Mouse (Mus musculus): Measurements from ENCODE around the gene Rhot2.

The Rhot2 gene

GRCm38 (mm10) chr17:25840519-25840918, 4.1 kb downstream of the Rhot2 start:
- DNase-seq, result no peak

GRCm38 (mm10) chr17:25839455-25840235, 5.0 kb downstream of the Rhot2 start:
- DNase-seq, result no peak

DNA sequence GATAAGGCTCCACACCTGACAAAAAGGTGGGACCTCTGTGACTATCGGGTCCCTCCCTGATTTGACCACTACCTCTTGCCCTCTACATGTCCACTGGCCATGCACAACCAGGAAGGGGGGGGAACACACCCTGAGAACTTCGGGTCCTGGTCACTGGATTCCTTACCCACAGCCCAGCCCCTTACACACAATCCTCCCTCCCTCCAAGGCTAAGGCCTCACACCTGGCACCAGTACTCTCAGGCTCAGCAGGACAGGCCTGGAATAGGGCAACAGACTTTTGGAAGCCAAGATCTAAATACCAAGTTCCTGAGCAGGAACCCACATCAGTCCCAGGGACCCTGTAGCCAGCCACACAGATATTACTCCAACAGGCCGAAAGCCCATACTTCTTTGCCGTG, 5.7 kb downstream of the Rhot2 start:
- no peak for DNase-seq

DNA sequence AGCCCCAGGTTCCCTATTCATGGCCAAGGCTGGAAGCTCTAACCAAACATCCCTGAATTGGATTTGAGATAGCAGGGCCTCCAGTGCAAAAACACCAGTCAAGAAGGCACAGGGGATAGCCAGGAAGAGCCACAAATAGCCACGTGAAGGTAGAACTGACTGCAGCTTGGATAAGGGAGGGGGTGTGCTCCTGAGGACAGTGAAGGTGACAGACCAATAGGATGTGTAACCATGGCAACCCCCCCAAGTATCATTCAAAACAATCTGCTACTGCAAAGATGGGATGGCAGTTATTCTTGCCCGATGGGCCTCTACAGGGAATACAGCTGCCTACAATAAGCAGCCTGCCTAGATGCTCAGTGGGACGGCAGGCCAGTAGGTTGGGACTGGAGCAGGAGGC, 7.1 kb downstream of the Rhot2 start:
- no peak for DNase-seq

DNA sequence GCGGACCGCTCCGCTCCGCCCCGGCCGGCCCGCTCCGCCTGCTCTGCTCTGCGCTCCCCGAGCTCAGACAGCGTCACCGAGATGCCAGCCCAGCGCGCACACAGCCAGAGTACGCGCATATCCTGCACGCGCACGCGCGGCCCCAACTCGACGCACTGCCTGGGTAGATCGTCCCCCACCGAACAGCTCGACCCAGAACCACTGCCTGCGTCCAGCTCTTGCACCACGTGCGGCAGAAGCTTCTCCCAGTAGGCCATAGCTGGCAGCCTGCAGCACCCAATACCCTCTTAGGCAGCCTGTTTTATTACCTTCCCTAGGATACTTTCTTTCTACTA, 7.6 kb downstream of the Rhot2 start, which contains the start of gene Rhbdl1:
Gene Rhbdl1, minus strand, starts transcription at position 220 of the 335 bp plus-strand sequence.
- DNase-seq, result peak; percentile 90

DNA sequence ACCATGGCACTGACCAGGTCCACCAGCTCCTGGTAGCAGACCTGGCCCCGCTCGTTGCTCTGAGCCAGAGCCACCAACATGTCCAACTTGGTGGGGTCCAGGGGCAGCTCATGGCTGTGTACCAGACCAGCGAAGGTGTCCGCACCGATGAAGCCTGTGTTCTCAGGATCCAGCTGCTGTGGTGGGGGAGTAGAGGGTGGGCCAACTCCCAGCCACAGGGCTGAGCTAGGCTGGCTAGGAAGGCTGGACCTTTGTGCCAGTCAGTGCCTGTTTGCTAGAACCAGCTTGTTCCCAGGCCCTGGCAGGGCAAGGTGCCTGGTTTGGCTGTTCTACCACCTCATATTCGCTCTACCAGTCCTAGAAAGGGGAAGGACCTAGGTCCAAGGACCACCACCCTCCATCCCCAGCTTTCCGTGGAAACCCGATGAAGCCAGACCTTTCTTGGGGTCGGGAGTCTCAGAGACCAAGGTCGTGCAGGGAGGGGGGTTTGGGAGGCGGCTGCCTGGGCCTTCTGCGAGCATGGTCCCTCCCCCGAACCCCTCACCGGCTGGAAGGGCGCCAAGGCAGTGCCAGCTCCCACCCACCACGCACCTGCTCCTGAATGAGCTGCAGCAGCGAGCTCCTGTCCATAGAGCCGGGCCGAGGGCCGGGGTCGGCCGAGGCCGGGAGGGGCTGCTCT, 8.1 kb downstream of the Rhot2 start:
- DNase-seq, result no peak

GRCm38 (mm10) chr17:25835816-25836215, 8.8 kb downstream of the Rhot2 start:
- no peak for DNase-seq

DNA sequence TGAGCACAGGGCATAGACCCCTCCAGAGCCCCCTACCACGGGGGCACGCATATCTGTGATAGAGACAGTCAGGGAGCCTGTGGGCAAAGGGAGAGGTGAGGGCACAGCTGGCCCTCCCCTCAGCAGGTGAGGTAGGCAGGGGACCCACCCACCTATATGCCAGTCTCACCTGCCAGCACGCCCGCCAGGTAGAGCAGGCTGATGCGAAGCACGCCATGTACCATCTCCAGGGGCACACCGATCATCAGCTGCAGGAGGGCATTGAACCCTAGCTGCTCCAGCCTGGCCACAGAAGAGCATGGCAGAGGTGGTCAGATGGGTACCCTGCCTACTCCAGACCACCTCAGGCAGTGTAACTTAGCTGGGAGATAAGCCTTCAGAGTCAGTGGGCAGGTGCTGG, 9.3 kb downstream of the Rhot2 start:
- no peak for DNase-seq

GRCm38 (mm10) chr17:25834595-25835222, 9.9 kb downstream of the Rhot2 start:
- no peak for DNase-seq

GRCm38 (mm10) chr17:25833961-25834594, 10.6 kb downstream of the Rhot2 start:
- no peak for DNase-seq

DNA sequence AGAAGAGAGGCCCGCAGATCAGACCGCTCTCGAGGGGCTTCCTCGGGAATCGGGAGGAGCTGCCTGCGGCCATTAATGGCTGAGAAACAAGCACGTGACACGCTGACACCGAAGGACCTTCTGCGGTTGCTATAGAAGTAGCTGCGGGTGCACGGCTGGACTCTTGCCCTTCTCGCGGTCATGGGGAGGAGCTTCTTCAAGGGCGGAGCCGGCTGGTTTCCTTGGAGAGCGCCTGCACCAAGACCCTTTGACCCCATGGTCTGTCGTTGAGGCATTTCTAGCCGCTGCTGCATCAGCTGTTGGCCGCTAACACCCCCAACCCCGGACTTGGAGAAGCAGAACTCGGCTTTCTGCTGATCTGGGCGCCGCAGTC, 11.4 kb downstream of the Rhot2 start, which contains the start of gene Stub1:
Gene Stub1, minus strand, starts transcription at position 114 of the 373 bp plus-strand sequence.
- peak; percentile 85 for DNase-seq

DNA sequence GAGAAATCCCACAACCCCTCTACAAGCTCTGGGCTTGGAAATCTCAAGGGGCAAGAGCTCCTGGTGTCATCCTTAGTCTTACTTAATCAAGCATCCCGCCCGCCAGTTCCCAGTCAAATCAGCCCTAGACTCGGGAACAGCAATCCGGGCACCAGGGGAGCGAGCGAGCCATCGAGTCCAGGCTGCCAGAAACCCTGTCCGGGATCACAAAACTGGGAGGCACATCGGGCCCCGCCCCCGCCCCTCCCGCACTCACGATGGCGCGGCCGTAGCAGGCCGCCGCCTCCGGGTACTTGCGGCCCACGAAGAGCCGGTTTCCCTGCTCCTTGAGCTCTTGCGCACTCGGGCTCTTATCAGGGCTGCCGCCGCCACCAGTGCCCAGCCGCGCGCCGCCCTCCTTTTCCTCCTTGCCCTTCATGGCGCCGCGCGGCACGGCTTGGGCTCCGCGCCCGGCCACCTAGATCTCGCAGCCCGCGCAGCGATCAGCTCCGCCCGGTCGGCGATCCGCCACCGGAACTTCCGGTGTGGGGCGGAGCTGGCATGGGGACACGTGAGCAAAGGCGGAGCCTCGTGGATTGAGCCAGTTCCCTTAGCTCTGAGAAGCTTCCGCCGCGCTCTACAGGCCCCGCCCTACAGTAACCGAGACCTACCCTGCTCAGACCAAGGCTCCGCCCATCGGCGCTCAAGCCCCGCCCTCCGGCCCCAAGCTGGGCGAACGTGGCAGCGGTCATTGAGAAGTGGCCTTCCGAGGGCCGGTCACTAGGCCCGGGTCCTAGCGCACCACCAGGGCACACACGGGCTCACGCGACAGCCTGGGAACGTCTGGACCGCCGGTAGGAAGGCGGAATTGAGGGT, 12.0 kb downstream of the Rhot2 start:
- peak; percentile 99 for DNase-seq

- DNase-seq, result no peak
These were observed 13.0 kb downstream of the Rhot2 start for GRCm38 (mm10) chr17:25831451-25832281.

DNA sequence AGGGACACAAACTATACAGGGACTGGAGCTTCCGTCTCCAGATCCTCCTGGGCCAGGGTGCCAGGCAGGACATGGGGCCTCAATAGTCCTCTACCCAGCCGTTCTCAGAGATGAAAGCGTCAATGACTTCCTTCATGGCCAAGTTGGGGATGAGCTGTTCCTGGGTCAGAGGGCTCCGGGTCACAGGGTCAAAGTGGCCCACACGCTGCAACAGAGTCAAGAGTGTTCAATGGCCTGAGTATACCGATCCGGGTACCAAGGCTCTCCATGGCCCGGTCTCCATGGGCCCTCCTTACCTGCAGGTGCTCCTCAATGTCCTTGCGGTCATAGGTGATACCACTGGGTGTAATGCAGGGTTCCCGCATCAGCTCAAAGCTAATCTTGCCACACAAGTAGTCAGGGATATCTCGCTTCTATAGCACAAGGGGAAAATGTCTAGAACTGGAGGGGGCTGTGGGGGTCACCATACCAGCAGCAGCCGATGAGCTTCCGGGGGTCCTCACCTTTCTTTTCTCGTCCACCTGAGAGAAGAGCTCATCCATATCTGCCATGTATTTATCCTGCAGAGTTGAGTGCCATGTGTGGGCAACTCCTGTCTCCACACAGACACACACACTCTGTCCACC, 13.7 kb downstream of the Rhot2 start:
- no peak for DNase-seq

GRCm38 (mm10) chr17:25830200-25830753, 14.4 kb downstream of the Rhot2 start:
- no peak for DNase-seq

DNA sequence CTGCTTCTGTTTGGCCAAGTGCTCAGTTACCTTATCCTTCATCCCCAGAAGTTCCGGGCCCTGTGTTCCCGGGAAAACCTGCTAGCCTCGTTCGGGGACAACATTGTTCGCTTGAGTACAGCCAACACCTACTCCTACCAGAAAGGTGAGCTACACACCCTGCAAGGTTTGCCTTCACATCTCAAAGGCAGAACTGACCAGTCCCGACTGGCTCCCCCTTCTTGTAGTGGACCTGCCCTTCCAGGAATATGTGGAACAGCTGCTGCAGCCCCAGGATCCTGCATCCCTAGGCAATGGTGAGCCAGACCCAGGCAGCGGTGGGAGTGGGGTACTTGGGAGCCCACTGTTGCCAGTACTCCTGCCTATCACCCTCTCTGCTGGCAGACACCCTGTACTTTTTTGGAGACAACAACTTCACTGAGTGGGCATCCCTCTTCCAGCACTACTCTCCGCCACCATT, 15.1 kb downstream of the Rhot2 start:
- DNase-seq, result no peak

DNA sequence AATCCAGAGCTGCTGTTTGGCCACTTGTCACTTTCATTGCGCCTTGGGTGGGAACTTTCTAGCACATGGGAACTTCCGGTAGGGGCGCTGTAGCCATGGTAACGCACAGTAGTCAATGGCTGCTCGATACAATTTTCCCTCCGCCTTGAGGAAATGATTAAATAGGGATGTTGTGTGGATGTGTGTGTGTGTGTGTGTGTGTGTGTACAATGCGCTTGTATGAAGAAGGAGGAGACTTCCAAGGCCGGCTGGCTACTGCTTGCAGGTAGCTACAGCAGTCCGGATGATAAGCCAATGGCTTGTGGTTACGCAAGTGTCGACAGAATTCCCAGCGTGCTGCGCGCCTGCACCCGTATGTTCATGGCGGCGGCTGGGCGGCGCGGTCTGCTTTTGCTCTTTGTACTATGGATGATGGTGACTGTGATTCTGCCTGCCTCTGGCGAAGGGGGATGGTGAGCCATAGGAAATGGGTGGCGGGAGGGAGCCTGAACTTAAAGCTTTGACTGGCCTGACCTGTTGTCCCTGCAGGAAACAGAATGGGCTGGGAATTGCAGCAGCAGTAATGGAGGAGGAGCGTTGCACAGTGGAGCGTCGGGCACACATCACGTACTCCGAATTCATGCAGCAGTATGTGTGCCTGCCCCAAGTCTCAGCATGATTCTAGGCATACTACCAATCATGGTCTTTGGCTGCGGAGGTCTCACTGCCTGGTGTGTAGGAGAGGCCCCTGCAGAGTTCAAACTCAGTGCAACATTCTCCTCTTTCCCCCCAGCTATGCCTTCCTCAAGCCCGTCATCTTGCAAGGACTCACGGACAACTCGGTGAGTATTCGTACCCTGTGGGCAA, 15.7 kb downstream of the Rhot2 start, which contains the start of gene Jmjd8:
Gene Jmjd8, plus strand, starts transcription at position 156 of the 846 bp plus-strand sequence.
- DNase-seq, result peak; percentile 87

DNA sequence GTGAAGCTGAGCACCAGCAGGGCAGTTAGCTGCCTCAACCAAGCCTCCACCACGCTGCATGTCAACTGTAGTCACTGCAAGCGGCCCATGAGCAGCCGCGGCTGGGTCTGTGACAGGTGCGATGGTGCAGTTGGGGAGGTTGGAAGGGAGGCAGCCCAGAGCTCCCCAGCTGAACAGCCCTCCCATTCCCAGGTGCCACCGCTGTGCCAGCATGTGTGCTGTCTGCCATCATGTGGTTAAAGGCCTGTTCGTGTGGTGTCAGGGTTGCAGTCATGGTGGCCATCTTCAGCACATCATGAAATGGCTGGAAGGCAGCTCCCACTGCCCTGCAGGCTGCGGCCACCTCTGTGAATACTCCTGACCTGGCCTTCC, 16.4 kb downstream of the Rhot2 start:
- no peak for DNase-seq

DNA sequence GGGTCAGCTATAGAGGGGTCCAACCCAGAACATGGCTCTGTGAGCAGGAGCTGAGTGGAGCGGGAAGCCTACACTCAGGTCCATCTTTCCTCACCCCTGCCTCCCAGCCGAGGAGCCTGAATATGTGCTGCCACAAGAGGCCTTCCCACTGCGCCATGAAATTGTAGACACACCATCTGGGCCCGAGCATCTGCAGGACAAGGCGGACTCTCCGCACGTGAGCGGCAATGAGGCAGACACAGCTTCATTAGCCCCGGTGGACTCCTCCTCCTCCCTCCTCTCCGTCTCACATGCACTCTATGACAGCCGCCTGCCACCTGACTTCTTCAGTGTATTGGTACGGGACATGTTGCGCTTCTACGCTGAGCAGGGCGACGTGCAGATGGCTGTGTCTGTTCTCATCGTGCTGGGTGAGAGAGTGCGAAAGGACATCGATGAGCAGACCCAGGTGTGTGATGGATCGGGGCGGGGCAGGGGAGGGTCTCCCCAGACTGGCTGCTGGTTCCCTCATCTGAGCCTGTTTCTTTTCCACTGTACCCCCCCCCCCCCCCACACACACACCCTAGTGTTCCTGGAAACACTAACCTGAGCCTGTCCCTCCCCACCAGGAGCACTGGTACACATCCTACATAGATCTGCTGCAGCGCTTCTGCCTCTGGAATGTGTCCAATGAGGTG, 17.0 kb downstream of the Rhot2 start:
- DNase-seq, result no peak
